Mouse (Mus musculus): Measurements from ENCODE around the gene Tmem208. TPM values are rescaled to one million over a fixed set of nuclear protein-coding genes. Genes with fewer than 3 reads are reported as not detected.

The Tmem208 gene
- polyA plus RNA-seq, 1 experiment = 116 TPM

GRCm38 (mm10) chr8:105374513-105374966 is 48.4 kb downstream of the Tmem208 start:
- H3K4me3 ChIP-seq (ENCODE audit: insufficient read depth, low read depth, low read length) = no peak overlapping the region
- H3K27ac ChIP-seq (ENCODE audit: insufficient read depth, low read depth, low read length) = no peak overlapping the region
- no peaks in the 10 kb centered on the region for H3K36me3 ChIP-seq (ENCODE audit: control insufficient read depth, insufficient read depth, low read length)
- H3K4me1 ChIP-seq (ENCODE audit: control insufficient read depth, insufficient read depth, low read length) = no peaks in the 10 kb centered on the region
- 31% methylated on average over 33 of the region's 33 CpGs for WGBS
- no peak for DNase-seq
- TF ChIP-seq POLR2A (IDR thresholded peaks at IDR 0.05; ENCODE audit: low read depth, low read length) (no peak), CTCF (conservative IDR thresholded peaks at IDR 0.05; ENCODE audit: insufficient read depth, insufficient read length, low read depth, low read length) (peak; percentile 30)
- no peaks in the 10 kb centered on the region for H3K27me3 ChIP-seq (replicated peaks; ENCODE audit: control insufficient read depth, insufficient read depth, low read length)

- peak; percentile 83 for DNase-seq
- Histone ChIP-seq H3K27me3 (replicated peaks; ENCODE audit: control insufficient read depth, insufficient read depth, low read length) (no peaks in the 10 kb centered on the region), H3K36me3 (ENCODE audit: control insufficient read depth, insufficient read depth, low read length) (no peaks in the 10 kb centered on the region), H3K27ac (ENCODE audit: insufficient read depth, low read depth, low read length) (no peak overlapping the region), H3K4me1 (ENCODE audit: control insufficient read depth, insufficient read depth, low read length) (no peaks in the 10 kb centered on the region), H3K4me3 (ENCODE audit: insufficient read depth, low read depth, low read length) (no peak overlapping the region)
- 23% methylated on average over 19 of the region's 19 CpGs for WGBS
- TF ChIP-seq POLR2A (IDR thresholded peaks at IDR 0.05; ENCODE audit: low read depth, low read length) (no peak), CTCF (conservative IDR thresholded peaks at IDR 0.05; ENCODE audit: insufficient read depth, insufficient read length, low read depth, low read length) (no peak)
These were observed 52.5 kb downstream of the Tmem208 start for GRCm38 (mm10) chr8:105378673-105379072.

- no peak overlapping the region for H3K4me3 ChIP-seq (ENCODE audit: insufficient read depth, low read depth, low read length)
- H3K36me3 ChIP-seq (ENCODE audit: control insufficient read depth, insufficient read depth, low read length) = no peaks in the 10 kb centered on the region
- no peaks in the 10 kb centered on the region for H3K4me1 ChIP-seq (ENCODE audit: control insufficient read depth, insufficient read depth, low read length)
- H3K27ac ChIP-seq (ENCODE audit: insufficient read depth, low read depth, low read length) = no peak overlapping the region
- no peak for TF ChIP-seq CTCF (conservative IDR thresholded peaks at IDR 0.05; ENCODE audit: insufficient read depth, insufficient read length, low read depth, low read length)
- no peaks in the 10 kb centered on the region for H3K27me3 ChIP-seq (replicated peaks; ENCODE audit: control insufficient read depth, insufficient read depth, low read length)
- DNase-seq = no peak
- WGBS = 92% methylated on average over 12 of the region's 12 CpGs
These were observed 54.2 kb downstream of the Tmem208 start for GRCm38 (mm10) chr8:105380308-105380707.

GRCm38 (mm10) chr8:105384070-105384469 is 57.9 kb downstream of the Tmem208 start:
- 99% methylated on average over 2 of the region's 2 CpGs for WGBS
- TF ChIP-seq POLR2A (IDR thresholded peaks at IDR 0.05; ENCODE audit: low read depth, low read length) (no peak), CTCF (conservative IDR thresholded peaks at IDR 0.05; ENCODE audit: insufficient read depth, insufficient read length, low read depth, low read length) (0 out of 2 replicates have a peak, but pooled peaks have one; percentile 6)
- Histone ChIP-seq H3K27me3 (replicated peaks; ENCODE audit: control insufficient read depth, insufficient read depth, low read length) (no peaks in the 10 kb centered on the region), H3K36me3 (ENCODE audit: control insufficient read depth, insufficient read depth, low read length) (no peaks in the 10 kb centered on the region), H3K27ac (ENCODE audit: insufficient read depth, low read depth, low read length) (no peak overlapping the region), H3K4me3 (ENCODE audit: insufficient read depth, low read depth, low read length) (no peak overlapping the region), H3K4me1 (ENCODE audit: control insufficient read depth, insufficient read depth, low read length) (no peaks in the 10 kb centered on the region)
- DNase-seq = no peak

Other genes with a start within 250 kb of the Tmem208 start
- 0.08 TPM in 1 of 2 replicates, not detected in the other for gene Ces3b, start 242.6 kb upstream of the Tmem208 start, polyA plus RNA-seq (2012; rRNA removed)
- gene Ces4a, start 194.6 kb upstream of the Tmem208 start, polyA plus RNA-seq (2012; rRNA removed) = 0.03 TPM in 1 of 2 replicates, not detected in the other
- gene Cbfb, start 155.7 kb upstream of the Tmem208 start, polyA plus RNA-seq (2012; rRNA removed) = 4.4 and 6.1 TPM in 2 replicates
- gene D230025D16Rik, start 101.2 kb upstream of the Tmem208 start, polyA plus RNA-seq (2012; rRNA removed) = 22.1 and 23.2 TPM in 2 replicates
- gene B3gnt9, start 71.2 kb upstream of the Tmem208 start, polyA plus RNA-seq (2012; rRNA removed) = 4.8 and 5.3 TPM in 2 replicates
- gene Tradd, start 61.7 kb upstream of the Tmem208 start, polyA plus RNA-seq (2012; rRNA removed) = 13.1 and 13.5 TPM in 2 replicates
- 6.9 and 8.3 TPM in 2 replicates for gene Fbxl8, start 61.7 kb upstream of the Tmem208 start, polyA plus RNA-seq (2012; rRNA removed)
- 2.1 and 2.7 TPM in 2 replicates for gene Hsf4, start 56.6 kb upstream of the Tmem208 start, polyA plus RNA-seq (2012; rRNA removed)
- gene Nol3, start 50.2 kb upstream of the Tmem208 start, polyA plus RNA-seq (2012; rRNA removed) = 4.8 and 5.6 TPM in 2 replicates
- gene 4931428F04Rik, start 36.5 kb upstream of the Tmem208 start, polyA plus RNA-seq (2012; rRNA removed) = 2.1 and 2.5 TPM in 2 replicates
- gene Exoc3l, start 30.3 kb upstream of the Tmem208 start, polyA plus RNA-seq (2012; rRNA removed) = 11.7 and 15.3 TPM in 2 replicates
- 88.1 and 93.5 TPM in 2 replicates for gene E2f4, start 28.7 kb upstream of the Tmem208 start, polyA plus RNA-seq (2012; rRNA removed)
- gene Elmo3, start 20.8 kb upstream of the Tmem208 start, polyA plus RNA-seq (2012; rRNA removed) = 49.6 and 60.3 TPM in 2 replicates
- 11.0 and 14.1 TPM in 2 replicates for gene Lrrc29, start 76 bp upstream of the Tmem208 start, polyA plus RNA-seq (2012; rRNA removed)
- 18.2 and 20.0 TPM in 2 replicates for gene Fhod1, start 21.6 kb downstream of the Tmem208 start, polyA plus RNA-seq (2012; rRNA removed)
- 1.9 and 2.5 TPM in 2 replicates for gene Slc9a5, start 22.5 kb downstream of the Tmem208 start, polyA plus RNA-seq (2012; rRNA removed)
- 0.14 and 0.18 TPM in 2 replicates for gene Plekhg4, start 46.9 kb downstream of the Tmem208 start, polyA plus RNA-seq (2012; rRNA removed)
- gene Kctd19, start 87.1 kb downstream of the Tmem208 start, polyA plus RNA-seq (2012; rRNA removed) = 0.08 and 0.17 TPM in 2 replicates
- 0.33 and 0.45 TPM in 2 replicates for gene Lrrc36, start 87.2 kb downstream of the Tmem208 start, polyA plus RNA-seq (2012; rRNA removed)
- 11.9 and 19.3 TPM in 2 replicates for gene Tppp3, start 145.2 kb downstream of the Tmem208 start, polyA plus RNA-seq (2012; rRNA removed)
- gene Zdhhc1, start 170.5 kb downstream of the Tmem208 start, polyA plus RNA-seq (2012; rRNA removed) = 47.6 and 57.7 TPM in 2 replicates
- gene Hsd11b2, start 192.4 kb downstream of the Tmem208 start, polyA plus RNA-seq (2012; rRNA removed) = 310 and 336 TPM in 2 replicates
- 161 and 182 TPM in 2 replicates for gene Atp6v0d1, start 239.7 kb downstream of the Tmem208 start, polyA plus RNA-seq (2012; rRNA removed)